Mouse (Mus musculus) T-helper 2 cell (primary cell): Measurements from ENCODE around the gene Prkg1.

Source experiments
- in situ Hi-C: fragments of 300-600 bp; cut with MboI, MseI; formaldehyde crosslinking; loops from one replicate; pipeline ENCODE4 v1.15.1; 2025; ENCODE audit warnings: high pct_unique_total_duplicates

Prkg1 gene

GRCm38 (mm10) chr19:31764801-31765340 lies at the start of gene Prkg1:
TSS of gene Prkg1 (minus strand) at chr19:31765033.
- in situ Hi-C loops, result loop anchor here (10.0 kb wide), 2 partner anchors 210 to 420 kb away; no protein-coding TSS in a partner anchor

- in situ Hi-C loops, result no loop called here
Observed at GRCm38 (mm10) chr19:31813087-31813486, 48.3 kb upstream of the Prkg1 start.

- in situ Hi-C loops, result no loop called here
Observed at GRCm38 (mm10) chr19:31811371-31811770, 46.5 kb upstream of the Prkg1 start.

- in situ Hi-C loops, result no loop called here
Observed at GRCm38 (mm10) chr19:31805391-31805790, 40.6 kb upstream of the Prkg1 start.

GRCm38 (mm10) chr19:31795485-31796046 lies 30.7 kb upstream of the Prkg1 start:
- in situ Hi-C loops, result no loop called here

- in situ Hi-C loops, result no loop called here
Observed at GRCm38 (mm10) chr19:31791724-31792123, 26.9 kb upstream of the Prkg1 start.

- in situ Hi-C loops, result loop anchor here (10.0 kb wide), 1 partner anchor 1797 kb away; no protein-coding TSS in a partner anchor
Observed at GRCm38 (mm10) chr19:31781521-31782018, 16.7 kb upstream of the Prkg1 start.

- in situ Hi-C loops, result loop anchor here (10.0 kb wide), 1 partner anchor 1796 kb away; no protein-coding TSS in a partner anchor
Observed at GRCm38 (mm10) chr19:31781077-31781476, 16.2 kb upstream of the Prkg1 start.

- in situ Hi-C loops, result loop anchor here (10.0 kb wide), 1 partner anchor 1795 kb away; no protein-coding TSS in a partner anchor
Observed at GRCm38 (mm10) chr19:31780222-31780621, 15.4 kb upstream of the Prkg1 start.

GRCm38 (mm10) chr19:31779021-31779420 lies 14.2 kb upstream of the Prkg1 start:
- in situ Hi-C loops, result no loop called here

GRCm38 (mm10) chr19:31767004-31767403 lies 2.2 kb upstream of the Prkg1 start:
- in situ Hi-C loops, result loop anchor here (10.0 kb wide), 2 partner anchors 208 to 422 kb away; no protein-coding TSS in a partner anchor

GRCm38 (mm10) chr19:31765451-31765850 lies 618 bp upstream of the Prkg1 start:
- in situ Hi-C loops, result loop anchor here (10.0 kb wide), 2 partner anchors 209 to 421 kb away; no protein-coding TSS in a partner anchor

GRCm38 (mm10) chr19:31763951-31764800 lies 657 bp downstream of the Prkg1 start:
- in situ Hi-C loops, result loop anchor here (10.0 kb wide), 2 partner anchors 211 to 419 kb away; no protein-coding TSS in a partner anchor

GRCm38 (mm10) chr19:31763246-31763821 lies 1.5 kb downstream of the Prkg1 start:
- in situ Hi-C loops, result loop anchor here (10.0 kb wide), 2 partner anchors 211 to 419 kb away; no protein-coding TSS in a partner anchor

GRCm38 (mm10) chr19:31762411-31763245 lies 2.2 kb downstream of the Prkg1 start:
- in situ Hi-C loops, result loop anchor here (10.0 kb wide), 2 partner anchors 212 to 418 kb away; no protein-coding TSS in a partner anchor

GRCm38 (mm10) chr19:31759855-31760254 lies 5.0 kb downstream of the Prkg1 start:
- in situ Hi-C loops, result loop anchor here (10.0 kb wide), 2 partner anchors 215 to 415 kb away; no protein-coding TSS in a partner anchor

- in situ Hi-C loops, result no loop called here
Observed at GRCm38 (mm10) chr19:31755929-31756792, 8.7 kb downstream of the Prkg1 start.

GRCm38 (mm10) chr19:31754642-31755287 lies 10.1 kb downstream of the Prkg1 start:
- in situ Hi-C loops, result no loop called here
